Mouse (Mus musculus) 416B (cell line): ENCODE results near the gene Tex9.
A peak's percentile ranks its signal among the peaks of the same experiment; 100 is the strongest.

Experiments used
- DNase-seq: peaks from one replicate; pipeline ENCODE4 v3.0.0; 2011; ENCODE audit warnings: low read depth

The Tex9 gene

GRCm38 (mm10) chr9:72492194-72492565, at the start of gene Tex9:
Gene Tex9, minus strand, starts transcription at chr9:72492212.
- peak; percentile 75 for DNase-seq

- DNase-seq, result peak; percentile 53
These were observed 45.1 kb upstream of the Tex9 start for GRCm38 (mm10) chr9:72537086-72537485.

GRCm38 (mm10) chr9:72535394-72535793, 43.4 kb upstream of the Tex9 start:
- peak; percentile 50 for DNase-seq

GRCm38 (mm10) chr9:72534985-72535384, 43.0 kb upstream of the Tex9 start:
- DNase-seq, result peak; percentile 52

- DNase-seq, result peak; percentile 69
These were observed 41.0 kb upstream of the Tex9 start for GRCm38 (mm10) chr9:72533089-72533415.

- peak; percentile 74 for DNase-seq
These were observed 40.5 kb upstream of the Tex9 start for GRCm38 (mm10) chr9:72532381-72533088.

- peak; percentile 61 for DNase-seq
These were observed 40.0 kb upstream of the Tex9 start, which contains the start of gene Rfx7 for GRCm38 (mm10) chr9:72531996-72532380. Gene Rfx7, plus strand, starts transcription at chr9:72532240.

- DNase-seq, result peak; percentile 95
These were observed 39.4 kb upstream of the Tex9 start for GRCm38 (mm10) chr9:72531291-72531995.

GRCm38 (mm10) chr9:72530824-72531223, 38.8 kb upstream of the Tex9 start:
- DNase-seq, result peak; percentile 71

- peak; percentile 98 for DNase-seq
These were observed 38.2 kb upstream of the Tex9 start for GRCm38 (mm10) chr9:72530237-72530636.

GRCm38 (mm10) chr9:72526091-72526490, 34.1 kb upstream of the Tex9 start:
- peak; percentile 90 for DNase-seq

- peak; percentile 38 for DNase-seq
These were observed 28.8 kb upstream of the Tex9 start for GRCm38 (mm10) chr9:72520849-72521248.

GRCm38 (mm10) chr9:72519246-72519645, 27.2 kb upstream of the Tex9 start:
- DNase-seq, result no peak

GRCm38 (mm10) chr9:72515366-72515765, 23.4 kb upstream of the Tex9 start:
- DNase-seq, result no peak

GRCm38 (mm10) chr9:72512229-72512981, 20.4 kb upstream of the Tex9 start:
- no peak for DNase-seq

- DNase-seq, result no peak
These were observed 5.2 kb upstream of the Tex9 start for GRCm38 (mm10) chr9:72497171-72497570.

GRCm38 (mm10) chr9:72496691-72497090, 4.7 kb upstream of the Tex9 start:
- DNase-seq, result no peak

GRCm38 (mm10) chr9:72493984-72494685, 2.1 kb upstream of the Tex9 start:
- DNase-seq, result no peak

GRCm38 (mm10) chr9:72493465-72493864, 1.5 kb upstream of the Tex9 start:
- DNase-seq, result peak; percentile 75

- DNase-seq, result peak; percentile 91
These were observed 336 bp downstream of the Tex9 start for GRCm38 (mm10) chr9:72491559-72492193.

GRCm38 (mm10) chr9:72489131-72489530, 2.9 kb downstream of the Tex9 start:
- DNase-seq, result peak; percentile 56

GRCm38 (mm10) chr9:72488523-72488922, 3.5 kb downstream of the Tex9 start:
- DNase-seq, result peak; percentile 43
